Mouse (Mus musculus): Measurements from ENCODE around the gene Nup88. TPM values are rescaled to one million over a fixed set of nuclear protein-coding genes. Genes with fewer than 3 reads are reported as not detected.

Gene Nup88
- 123 TPM for polyA plus RNA-seq (2017; shearing (Covaris generic))

GRCm38 (mm10) chr11:70969821-70970559 is at the start of gene Nup88, which contains the start of gene Rpain:
Nup88 (minus strand) TSS chr11:70969973.
Rpain (plus strand) TSS chr11:70970213.

GRCm38 (mm10) chr11:71004316-71004773 is 34.6 kb upstream of the Nup88 start, which contains the start of gene Dhx33:
Dhx33 (minus strand) TSS chr11:71004437.

GRCm38 (mm10) chr11:70982557-70983228 is 12.9 kb upstream of the Nup88 start, which contains the start of gene C1qbp:
C1qbp (minus strand) TSS chr11:70983026.

Other genes starting within 250 kb of the Nup88 start
- gene Zfp3, start 205.8 kb downstream of the Nup88 start, polyA plus RNA-seq (2017; shearing (Covaris generic)) = 7.7 TPM
- 0.94 TPM for gene Scimp, start 157.4 kb downstream of the Nup88 start, polyA plus RNA-seq (2017; shearing (Covaris generic))
- gene Rabep1, start 125.2 kb downstream of the Nup88 start, polyA plus RNA-seq (2017; shearing (Covaris generic)) = 14.9 TPM
- gene Rpain, start 240 bp upstream of the Nup88 start, polyA plus RNA-seq (2017; shearing (Covaris generic)) = 93.3 TPM
- gene C1qbp, start 13.1 kb upstream of the Nup88 start, polyA plus RNA-seq (2017; shearing (Covaris generic)) = 25.8 TPM
- gene Dhx33, start 34.5 kb upstream of the Nup88 start, polyA plus RNA-seq (2017; shearing (Covaris generic)) = 24.0 TPM
- 55.4 TPM for gene Mis12, start 49.6 kb upstream of the Nup88 start, polyA plus RNA-seq (2017; shearing (Covaris generic))
- 98.2 TPM for gene Derl2, start 49.9 kb upstream of the Nup88 start, polyA plus RNA-seq (2017; shearing (Covaris generic))
- 21.0 TPM for gene 6330403K07Rik, start 63.5 kb upstream of the Nup88 start, polyA plus RNA-seq (2017; shearing (Covaris generic))
- 1.5 TPM for gene Nlrp1a, start 174.7 kb upstream of the Nup88 start, polyA plus RNA-seq (2017; shearing (Covaris generic))

Data from inflammation-experienced regulatory T-cells, adult 16 weeks (primary cell).